8 mouse cellular contexts compared by ENCODE assay signal in genomic region chr2:25982052-25982425, GRCm38 (mm10). TPM values are rescaled to one million over a fixed set of nuclear protein-coding genes. Genes with fewer than 3 reads are reported as not detected.
DNase-seq lines count a peak whose midpoint lies in the region; ATAC-seq and TF ChIP-seq lines count a peak whose summit lies in the region.

No protein-coding gene starts in this region.

- H3K4me1 ChIP-seq in forebrain, postnatal 0 days (ENCODE audit: insufficient read depth) = peaks cover 39% of the 10 kb centered on the region
- peaks cover 44% of the 10 kb centered on the region for H3K4me1 ChIP-seq in hindbrain, embryonic 14.5 days (replicated peaks; ENCODE audit: control insufficient read depth, insufficient read depth, low read length)
- peaks cover 41% of the 10 kb centered on the region for H3K4me1 ChIP-seq in limb, embryonic 13.5 days
- H3K4me1 ChIP-seq in midbrain, postnatal 0 days (ENCODE audit: insufficient read depth, low read length) = peaks cover 27% of the 10 kb centered on the region; the same call in 1 of the 2 replicates
- H3K4me1 ChIP-seq in thymus, adult 2 months (replicated peaks; ENCODE audit: control insufficient read depth, insufficient read depth, low read length) = peaks cover 12% of the 10 kb centered on the region

- ATAC-seq in frontal cortex, adult (ENCODE audit: low TSS enrichment) = no peak
- no peak for ATAC-seq in forebrain, postnatal 0 days
- no peak for ATAC-seq in hindbrain, embryonic 14.5 days (ENCODE audit: low FRiP score)
- ATAC-seq in limb, embryonic 13.5 days (ENCODE audit: low FRiP score, low read depth) = no peak
- no peak for ATAC-seq in midbrain, postnatal 0 days (ENCODE audit: low FRiP score)

- peak overlapping the region; percentile 93 for H3K27ac ChIP-seq in forebrain, postnatal 0 days (ENCODE audit: low read depth, low read length)
- H3K27ac ChIP-seq in hindbrain, embryonic 14.5 days = peak overlapping the region; percentile 96
- H3K27ac ChIP-seq in limb, embryonic 13.5 days = 0 out of 2 replicates have a peak overlapping the region, but pooled peaks have one; percentile 85
- peak overlapping the region; percentile 94 for H3K27ac ChIP-seq in midbrain, postnatal 0 days (ENCODE audit: low read depth, low read length)
- H3K27ac ChIP-seq in thymus, adult 2 months (ENCODE audit: control insufficient read depth, insufficient read depth, low read length) = no peak overlapping the region

- TF ChIP-seq POLR2A in thymus, adult 2 months (IDR thresholded peaks at IDR 0.05; ENCODE audit: control insufficient read depth, extremely low read depth, insufficient read depth, low read length, poor library complexity) = no peak

- no peaks in the 10 kb centered on the region for H3K36me3 ChIP-seq in forebrain, postnatal 0 days (ENCODE audit: insufficient read depth)
- H3K36me3 ChIP-seq in hindbrain, embryonic 14.5 days (replicated peaks; ENCODE audit: control insufficient read depth, insufficient read depth) = 0 out of 2 replicates have a peak, but pooled peaks cover 4% of the 10 kb centered on the region
- H3K36me3 ChIP-seq in limb, embryonic 13.5 days = peaks cover 10% of the 10 kb centered on the region; the same call in 1 of the 2 replicates
- no peaks in the 10 kb centered on the region for H3K36me3 ChIP-seq in midbrain, postnatal 0 days (ENCODE audit: insufficient read depth, low read length)
- no peaks in the 10 kb centered on the region for H3K36me3 ChIP-seq in thymus, adult 2 months (ENCODE audit: control insufficient read depth, insufficient read depth, low read length)

- peak overlapping the region; percentile 92 for H3K4me3 ChIP-seq in forebrain, postnatal 0 days (ENCODE audit: low read depth, low read length)
- H3K4me3 ChIP-seq in hindbrain, embryonic 14.5 days (replicated peaks; ENCODE audit: low read length) = peak overlapping the region; percentile 96
- H3K4me3 ChIP-seq in limb, embryonic 13.5 days = peak overlapping the region; percentile 93
- peak overlapping the region; percentile 96 for H3K4me3 ChIP-seq in midbrain, postnatal 0 days (ENCODE audit: low read depth, low read length)
- peak overlapping the region; percentile 76 for H3K4me3 ChIP-seq in thymus, adult 2 months (ENCODE audit: control insufficient read depth, insufficient read depth, low read length)

- no peaks in the 10 kb centered on the region for H3K9me3 ChIP-seq in forebrain, postnatal 0 days (ENCODE audit: low read length)
- no peaks in the 10 kb centered on the region for H3K9me3 ChIP-seq in hindbrain, embryonic 14.5 days (ENCODE audit: control insufficient read depth, low read length)
- H3K9me3 ChIP-seq in limb, embryonic 13.5 days = no peaks in the 10 kb centered on the region
- no peaks in the 10 kb centered on the region for H3K9me3 ChIP-seq in midbrain, postnatal 0 days (ENCODE audit: low read length)

- H3K27me3 ChIP-seq in forebrain, postnatal 0 days (ENCODE audit: insufficient read depth, low read length) = no peaks in the 10 kb centered on the region
- H3K27me3 ChIP-seq in hindbrain, embryonic 14.5 days (ENCODE audit: control insufficient read depth, insufficient read depth, low read length) = no peaks in the 10 kb centered on the region
- H3K27me3 ChIP-seq in limb, embryonic 13.5 days = no peaks in the 10 kb centered on the region
- H3K27me3 ChIP-seq in midbrain, postnatal 0 days (ENCODE audit: insufficient read depth, low read length) = no peaks in the 10 kb centered on the region
- H3K27me3 ChIP-seq in thymus, adult 2 months (ENCODE audit: control insufficient read depth, insufficient read depth, low read length) = no peaks in the 10 kb centered on the region

- peak; percentile 44 to 47 for DNase-seq in frontal cortex, postnatal 10 days (ENCODE audit: low spot score in 2 of 2)
- peak; percentile 72 to 79 for DNase-seq in cerebellum, adult 18-20 months
- DNase-seq in forebrain, postnatal 0 days = peak; percentile 43
- DNase-seq in hindbrain, embryonic 14.5 days (ENCODE audit: low spot score) = no peak
- peak; percentile 28 for DNase-seq in midbrain, postnatal 0 days (ENCODE audit: low spot score)
- peak; percentile 18 for DNase-seq in thymus, adult 2 months

- 4% methylated on average over 16 of the region's 16 CpGs for WGBS in forebrain, postnatal 0 days
- WGBS in hindbrain, embryonic 14.5 days = 0% methylated on average over 16 of the region's 16 CpGs
- WGBS in limb, embryonic 13.5 days = under 1% methylated on average over 16 of the region's 16 CpGs
- WGBS in midbrain, postnatal 0 days = 0% methylated on average over 16 of the region's 16 CpGs
- WGBS in thymus, adult 2 months = 4% methylated on average over 16 of the region's 16 CpGs

- H3K4me2 ChIP-seq in forebrain, postnatal 0 days (ENCODE audit: low read depth) = peak overlapping the region; percentile 79
- H3K4me2 ChIP-seq in hindbrain, embryonic 14.5 days (replicated peaks) = peak overlapping the region; percentile 78
- H3K4me2 ChIP-seq in limb, embryonic 13.5 days (replicated peaks) = peak overlapping the region; percentile 89
- H3K4me2 ChIP-seq in midbrain, postnatal 0 days (ENCODE audit: low read depth, low read length, poor library complexity, severe bottlenecking) = peak overlapping the region; percentile 78

- peak overlapping the region; percentile 95 for H3K9ac ChIP-seq in forebrain, postnatal 0 days
- H3K9ac ChIP-seq in hindbrain, embryonic 14.5 days = peak overlapping the region; percentile 98
- H3K9ac ChIP-seq in limb, embryonic 13.5 days = peak overlapping the region; percentile 98
- H3K9ac ChIP-seq in midbrain, postnatal 0 days (replicated peaks; ENCODE audit: low read length, poor library complexity, severe bottlenecking) = peak overlapping the region; percentile 94

- no peak for TF ChIP-seq CTCF in forebrain, postnatal 0 days (IDR thresholded peaks at IDR 0.05; ENCODE audit: low read depth)
- TF ChIP-seq CTCF in midbrain, postnatal 0 days (IDR thresholded peaks at IDR 0.05) = no peak
- TF ChIP-seq CTCF in thymus, adult 2 months (IDR thresholded peaks at IDR 0.05; ENCODE audit: borderline replicate concordance, control insufficient read depth, extremely low read depth, insufficient read depth, low read length, poor library complexity) = no peak

RNA-seq across cellular contexts. Expression of gene Camsap1, which starts 1.0 kb away (rescaled TPM):
- total RNA-seq in forebrain, postnatal 0 days (2014; rRNA removed) = 132 and 140 TPM in 2 replicates
- polyA plus RNA-seq in forebrain, postnatal 0 days (2015; fragmentation: Nextera tagmentation; extraction: Ambion mirVana) = 50.4 and 60.0 TPM in 2 replicates
- polyA plus RNA-seq in hindbrain, embryonic 14.5 days (2014; fragmentation: Nextera tagmentation; extraction: Ambion mirVana) = 99.6 and 101 TPM in 2 replicates
- polyA plus RNA-seq in limb, embryonic 13.5 days (2015; fragmentation: Nextera tagmentation; extraction: Ambion mirVana) = 18.0 and 19.5 TPM in 2 replicates
- total RNA-seq in midbrain, postnatal 0 days (2014; rRNA removed) = 141 and 157 TPM in 2 replicates
- 57.5 and 61.3 TPM in 2 replicates for polyA plus RNA-seq in midbrain, postnatal 0 days (2015; fragmentation: Nextera tagmentation; extraction: Ambion mirVana)
- polyA plus RNA-seq in thymus, adult 2 months (2012; rRNA removed) = 20.7 and 21.7 TPM in 2 replicates

RNA-seq across cellular contexts. Expression of gene Ubac1, which starts 39.5 kb away (rescaled TPM):
- 121 and 126 TPM in 2 replicates for total RNA-seq in forebrain, postnatal 0 days (2014; rRNA removed)
- 139 and 150 TPM in 2 replicates for polyA plus RNA-seq in forebrain, postnatal 0 days (2015; fragmentation: Nextera tagmentation; extraction: Ambion mirVana)
- 139 and 146 TPM in 2 replicates for polyA plus RNA-seq in hindbrain, embryonic 14.5 days (2014; fragmentation: Nextera tagmentation; extraction: Ambion mirVana)
- polyA plus RNA-seq in limb, embryonic 13.5 days (2015; fragmentation: Nextera tagmentation; extraction: Ambion mirVana) = 95.7 and 104 TPM in 2 replicates
- 100 and 123 TPM in 2 replicates for total RNA-seq in midbrain, postnatal 0 days (2014; rRNA removed)
- polyA plus RNA-seq in midbrain, postnatal 0 days (2015; fragmentation: Nextera tagmentation; extraction: Ambion mirVana) = 151 and 158 TPM in 2 replicates
- polyA plus RNA-seq in thymus, adult 2 months (2012; rRNA removed) = 61.9 and 66.3 TPM in 2 replicates
